Mouse (Mus musculus): ENCODE measurements at regions not wholly inside any gene's neighbourhood (a gene's known extent, or its start where the extent isn't known, plus 50 kb on each side); places are given as distances from the start of the nearest gene placed in this dataset.

- no peak for DNase-seq (ENCODE audit: low spot score)
Observed at GRCm38 (mm10) chr17:45867727-45868126, 134.1 kb upstream of the 1600014C23Rik start.

GRCm38 (mm10) chr17:45866876-45867652 lies 133.4 kb upstream of the 1600014C23Rik start:
- DNase-seq (ENCODE audit: low spot score) = no peak

- no peak for DNase-seq (ENCODE audit: low spot score)
Observed at GRCm38 (mm10) chr17:45866346-45866745, 132.7 kb upstream of the 1600014C23Rik start.

GRCm38 (mm10) chr17:45865944-45866343 lies 132.3 kb upstream of the 1600014C23Rik start:
- no peak for DNase-seq (ENCODE audit: low spot score)

GRCm38 (mm10) chr17:45863471-45864205 lies 130.0 kb upstream of the 1600014C23Rik start:
- no peak for DNase-seq (ENCODE audit: low spot score)

GRCm38 (mm10) chr17:45863031-45863430 lies 129.4 kb upstream of the 1600014C23Rik start:
- no peak for DNase-seq (ENCODE audit: low spot score)

GRCm38 (mm10) chr17:45859441-45859840 lies 125.8 kb upstream of the 1600014C23Rik start:
- DNase-seq (ENCODE audit: low spot score) = no peak

- no peak for DNase-seq (ENCODE audit: low spot score)
Observed at GRCm38 (mm10) chr17:45853931-45854653, 120.4 kb upstream of the 1600014C23Rik start.

- DNase-seq (ENCODE audit: low spot score) = no peak
Observed at GRCm38 (mm10) chr17:45852402-45852801, 118.8 kb upstream of the 1600014C23Rik start.

GRCm38 (mm10) chr17:45851723-45852396 lies 118.2 kb upstream of the 1600014C23Rik start:
- no peak for DNase-seq (ENCODE audit: low spot score)

- DNase-seq (ENCODE audit: low spot score) = no peak
Observed at GRCm38 (mm10) chr17:45850976-45851375, 117.3 kb upstream of the 1600014C23Rik start.

- DNase-seq (ENCODE audit: low spot score) = no peak
Observed at GRCm38 (mm10) chr17:45850174-45850573, 116.5 kb upstream of the 1600014C23Rik start.

GRCm38 (mm10) chr17:45848605-45849004 lies 115.0 kb upstream of the 1600014C23Rik start:
- DNase-seq (ENCODE audit: low spot score) = no peak

GRCm38 (mm10) chr17:45847701-45848378 lies 114.2 kb upstream of the 1600014C23Rik start:
- no peak for DNase-seq (ENCODE audit: low spot score)

- DNase-seq (ENCODE audit: low spot score) = peak; percentile 10
Observed at GRCm38 (mm10) chr17:45845832-45846231, 112.2 kb upstream of the 1600014C23Rik start.

- DNase-seq (ENCODE audit: low spot score) = no peak
Observed at GRCm38 (mm10) chr17:45836731-45837130, 103.1 kb upstream of the 1600014C23Rik start.

- DNase-seq (ENCODE audit: low spot score) = no peak
Observed at GRCm38 (mm10) chr17:45836253-45836652, 102.6 kb upstream of the 1600014C23Rik start.

- DNase-seq (ENCODE audit: low spot score) = no peak
Observed at GRCm38 (mm10) chr17:45834518-45835071, 101.0 kb upstream of the 1600014C23Rik start.

GRCm38 (mm10) chr17:45830324-45830723 lies 96.7 kb upstream of the 1600014C23Rik start:
- DNase-seq (ENCODE audit: low spot score) = no peak

- no peak for DNase-seq (ENCODE audit: low spot score)
Observed at GRCm38 (mm10) chr17:45829571-45829970, 95.9 kb upstream of the 1600014C23Rik start.
